Mouse (Mus musculus) left cerebral cortex, postnatal 10 days (tissue): ENCODE measurements at regions not wholly inside any gene's neighbourhood (a gene's known extent, or its start where the extent isn't known, plus 50 kb on each side); places are given as distances from the start of the nearest gene placed in this dataset.
"Not testable (repeated sequence)": the region's sequence is repeated elsewhere in the genome, so short reads cannot be mapped to it uniquely, and the experiment has no call there.

Experiments
- DNase-seq, 2 experiments: peaks; one replicate each; pipeline ENCODE4 v3.0.0; 2021 to 2022; ENCODE audit warnings: low spot score in 2 of 2, mixed read lengths in 1 of 2; ENCODE audit errors: extremely low spot score in 1 of 2
- intact Hi-C: fragments of 180-260 bp; cut with DNase I; formaldehyde crosslinking; loops from one replicate; pipeline ENCODE4 v1.15.1; 2025

- DNase-seq, intact Hi-C loops: not testable (repeated sequence)
Measured at GRCm38 (mm10) chr2:16811401-16812281, 455.5 kb downstream of the Plxdc2 start.

- no peak for DNase-seq
- intact Hi-C loops = no loop called here
Measured at GRCm38 (mm10) chr2:16820442-16820841, 464.3 kb downstream of the Plxdc2 start.

- no peak for DNase-seq
- intact Hi-C loops = no loop called here
Measured at GRCm38 (mm10) chr2:16824681-16825230, 468.7 kb downstream of the Plxdc2 start.

GRCm38 (mm10) chr2:16827266-16827665 is 471.2 kb downstream of the Plxdc2 start:
- intact Hi-C loops = no loop called here
- DNase-seq = no peak

- intact Hi-C loops = no loop called here
- DNase-seq = no peak
Measured at GRCm38 (mm10) chr2:16835960-16836359, 479.9 kb downstream of the Plxdc2 start.

GRCm38 (mm10) chr2:16838718-16839117 is 482.6 kb downstream of the Plxdc2 start:
- intact Hi-C loops = no loop called here
- DNase-seq = no peak

- intact Hi-C loops = no loop called here
- peak; percentile 3 to 11 for DNase-seq
Measured at GRCm38 (mm10) chr2:16849916-16850315, 493.8 kb downstream of the Plxdc2 start.

GRCm38 (mm10) chr2:16860056-16860455 is 504.0 kb downstream of the Plxdc2 start:
- no peak for DNase-seq
- intact Hi-C loops = no loop called here

- DNase-seq = no peak
- intact Hi-C loops = no loop called here
Measured at GRCm38 (mm10) chr2:16866163-16866852, 510.2 kb downstream of the Plxdc2 start.

- DNase-seq, intact Hi-C loops: not testable (repeated sequence)
Measured at GRCm38 (mm10) chr2:16892381-16892780, 536.3 kb downstream of the Plxdc2 start.

GRCm38 (mm10) chr2:16909246-16910038 is 553.3 kb downstream of the Plxdc2 start:
- intact Hi-C loops = no loop called here
- no peak for DNase-seq

- no peak for DNase-seq
- intact Hi-C loops = no loop called here
Measured at GRCm38 (mm10) chr2:16914633-16915032, 558.5 kb downstream of the Plxdc2 start.

GRCm38 (mm10) chr2:16929974-16930373 is 573.9 kb downstream of the Plxdc2 start:
- intact Hi-C loops = no loop called here
- no peak for DNase-seq

GRCm38 (mm10) chr2:16959432-16959831 is 603.3 kb downstream of the Plxdc2 start:
- intact Hi-C loops = no loop called here

GRCm38 (mm10) chr2:16977380-16977779 is 621.3 kb downstream of the Plxdc2 start:
- intact Hi-C loops = no loop called here
- no peak for DNase-seq

More at GRCm38 (mm10) chr2:16959432-16959831, 603.3 kb downstream of the Plxdc2 start:
- DNase-seq = no peak

- intact Hi-C loops = no loop called here
- DNase-seq = no peak
Measured at GRCm38 (mm10) chr2:16982823-16983222, 626.7 kb downstream of the Plxdc2 start.

- DNase-seq = no peak
- intact Hi-C loops = no loop called here
Measured at GRCm38 (mm10) chr2:16983583-16984221, 627.6 kb downstream of the Plxdc2 start.
